Mouse (Mus musculus) hindbrain, embryonic 14.5 days (tissue): ENCODE measurements at regions not wholly inside any gene's neighbourhood (a gene's known extent, or its start where the extent isn't known, plus 50 kb on each side); places are given as distances from the start of the nearest gene placed in this dataset.

Experiments used
- ATAC-seq: fragments of 200-750 bp; cut with Nextera tagmentation; 2 replicates; pipeline ENCODE4 v1.8.0; 2017; ENCODE audit warnings: moderate number of reproducible peaks, mild to moderate bottlenecking, moderate TSS enrichment, moderate library complexity; ENCODE audit not compliant: low FRiP score
- DNase-seq: peaks from one replicate; pipeline ENCODE4 v3.0.0-alpha.2; 2015; ENCODE audit warnings: low spot score
- H3K27ac ChIP-seq: fragments of 300-500 bp; sonication (generic); 2 replicates; pipeline ENCODE4 v1.5.1; 2014; ENCODE audit warnings: mild to moderate bottlenecking, moderate library complexity
- H3K27me3 ChIP-seq: fragments of 300-500 bp; sonication (generic); 2 replicates; pipeline ENCODE4 v1.6.1; 2014; ENCODE audit warnings: mild to moderate bottlenecking, low read length, mixed read lengths; ENCODE audit not compliant: control insufficient read depth, insufficient read depth
- H3K36me3 ChIP-seq: fragments of 300-500 bp; sonication (generic); replicated peaks from 2 replicates; pipeline ENCODE4 v1.6.1; 2014; ENCODE audit not compliant: control insufficient read depth, insufficient read depth
- H3K4me1 ChIP-seq: fragments of 300-500 bp; sonication (generic); replicated peaks from 2 replicates; pipeline ENCODE4 v1.6.1; 2014; ENCODE audit warnings: antibody characterized with exemption, low read length, mixed read lengths; ENCODE audit not compliant: control insufficient read depth, insufficient read depth
- H3K4me2 ChIP-seq: fragments of 300-500 bp; sonication (generic); replicated peaks from 2 replicates; pipeline ENCODE4 v1.6.1; 2014; ENCODE audit warnings: mild to moderate bottlenecking, moderate library complexity
- H3K4me3 ChIP-seq: fragments of 300-500 bp; sonication (generic); replicated peaks from 2 replicates; pipeline ENCODE4 v1.5.1; 2014; ENCODE audit warnings: mild to moderate bottlenecking, low read length
- H3K9ac ChIP-seq: fragments of 300-500 bp; sonication (generic); 2 replicates; pipeline ENCODE4 v1.6.1; 2014
- H3K9me3 ChIP-seq: fragments of 300-500 bp; sonication (generic); 2 replicates; pipeline ENCODE4 v1.6.1; 2016; ENCODE audit warnings: low read length; ENCODE audit not compliant: control insufficient read depth
- WGBS: fragments of 180-500 bp; shearing (Covaris S2); extraction: QIAGEN DNeasy Blood & Tissue Kit; methylation state at CpG from one replicate; pipeline ENCODE4 v1.1.7; 2014; 5-methylcytosine and 5-hydroxymethylcytosine counted together

- no peak overlapping the region for H3K4me2 ChIP-seq
- H3K9me3 ChIP-seq: no peaks in the 10 kb centered on the region
- H3K4me3 ChIP-seq: no peak overlapping the region
- WGBS: 85% methylated on average over 5 of the region's 5 CpGs
- ATAC-seq (no peak), DNase-seq (no peak)
- no peak overlapping the region for H3K9ac ChIP-seq
- no peak overlapping the region for H3K27ac ChIP-seq
- no peaks in the 10 kb centered on the region for H3K4me1 ChIP-seq
- H3K27me3 ChIP-seq: no peaks in the 10 kb centered on the region
- no peaks in the 10 kb centered on the region for H3K36me3 ChIP-seq
These were observed 332.4 kb upstream of the Prkd1 start for GRCm38 (mm10) chr12:50981318-50981717.

GRCm38 (mm10) chr12:50980800-50981199, 331.9 kb upstream of the Prkd1 start:
- Histone ChIP-seq H3K27ac (no peak overlapping the region), H3K4me2 (no peak overlapping the region), H3K4me1 (no peaks in the 10 kb centered on the region), H3K9ac (no peak overlapping the region), H3K4me3 (no peak overlapping the region), H3K27me3 (no peaks in the 10 kb centered on the region), H3K9me3 (no peaks in the 10 kb centered on the region), H3K36me3 (no peaks in the 10 kb centered on the region)
- ATAC-seq (no peak), DNase-seq (no peak)
- 80% methylated on average over 4 of the region's 4 CpGs for WGBS

- H3K9ac ChIP-seq: no peak overlapping the region
- 57% methylated on average over 1 of the region's 1 CpGs for WGBS
- DNase-seq: no peak
- H3K36me3 ChIP-seq: no peaks in the 10 kb centered on the region
- H3K4me3 ChIP-seq: no peak overlapping the region
- no peak overlapping the region for H3K4me2 ChIP-seq
- H3K9me3 ChIP-seq: no peaks in the 10 kb centered on the region
- no peak for ATAC-seq
- no peaks in the 10 kb centered on the region for H3K4me1 ChIP-seq
- H3K27me3 ChIP-seq: no peaks in the 10 kb centered on the region
- no peak overlapping the region for H3K27ac ChIP-seq
These were observed 321.8 kb upstream of the Prkd1 start for GRCm38 (mm10) chr12:50970759-50971122.

GRCm38 (mm10) chr12:50969887-50970758, 321.2 kb upstream of the Prkd1 start:
- Histone ChIP-seq H3K9ac (no peak overlapping the region), H3K27me3 (no peaks in the 10 kb centered on the region), H3K27ac (no peak overlapping the region; the same call in 1 of the 2 replicates), H3K36me3 (no peaks in the 10 kb centered on the region), H3K4me3 (no peak overlapping the region), H3K9me3 (no peaks in the 10 kb centered on the region), H3K4me2 (no peak overlapping the region), H3K4me1 (no peaks in the 10 kb centered on the region)
- DNase-seq (peak; percentile 33), ATAC-seq (no peak)
- 35% methylated on average over 4 of the region's 4 CpGs for WGBS

GRCm38 (mm10) chr12:50969402-50969801, 320.5 kb upstream of the Prkd1 start:
- H3K27me3 ChIP-seq: no peaks in the 10 kb centered on the region
- H3K36me3 ChIP-seq: no peaks in the 10 kb centered on the region
- no peak overlapping the region for H3K4me3 ChIP-seq
- ATAC-seq (no peak), DNase-seq (no peak)
- 19% methylated on average over 3 of the region's 3 CpGs for WGBS
- H3K4me2 ChIP-seq: no peak overlapping the region
- H3K4me1 ChIP-seq: no peaks in the 10 kb centered on the region
- no peak overlapping the region; the same call in 1 of the 2 replicates for H3K27ac ChIP-seq
- H3K9me3 ChIP-seq: no peaks in the 10 kb centered on the region
- H3K9ac ChIP-seq: no peak overlapping the region

- ATAC-seq: no peak
- Histone ChIP-seq H3K36me3 (no peaks in the 10 kb centered on the region), H3K27ac (no peak overlapping the region), H3K9ac (no peak overlapping the region), H3K4me1 (no peaks in the 10 kb centered on the region), H3K27me3 (no peaks in the 10 kb centered on the region), H3K4me2 (no peak overlapping the region), H3K9me3 (no peaks in the 10 kb centered on the region), H3K4me3 (no peak overlapping the region)
- no peak for DNase-seq
- 71% methylated on average over 5 of the region's 5 CpGs for WGBS
These were observed 318.4 kb upstream of the Prkd1 start for GRCm38 (mm10) chr12:50967168-50967810.

- Histone ChIP-seq H3K9ac (no peak overlapping the region), H3K27ac (no peak overlapping the region), H3K4me3 (no peak overlapping the region), H3K27me3 (no peaks in the 10 kb centered on the region), H3K36me3 (no peaks in the 10 kb centered on the region), H3K9me3 (no peaks in the 10 kb centered on the region), H3K4me1 (no peaks in the 10 kb centered on the region), H3K4me2 (no peak overlapping the region)
- 96% methylated on average over 5 of the region's 5 CpGs for WGBS
- ATAC-seq (no peak), DNase-seq (no peak)
These were observed 305.1 kb upstream of the Prkd1 start for GRCm38 (mm10) chr12:50953971-50954370.

GRCm38 (mm10) chr12:50947035-50947434, 298.1 kb upstream of the Prkd1 start:
- WGBS: 77% methylated on average over 2 of the region's 2 CpGs
- H3K36me3 ChIP-seq: no peaks in the 10 kb centered on the region
- H3K9me3 ChIP-seq: no peaks in the 10 kb centered on the region
- H3K4me2 ChIP-seq: no peak overlapping the region
- H3K27me3 ChIP-seq: peaks cover 7% of the 10 kb centered on the region; the same call in 1 of the 2 replicates
- no peak overlapping the region for H3K9ac ChIP-seq
- 0 out of 2 replicates have a peak, but pooled peaks cover 6% of the 10 kb centered on the region for H3K4me1 ChIP-seq
- H3K4me3 ChIP-seq: no peak overlapping the region
- ATAC-seq (no peak), DNase-seq (no peak)
- H3K27ac ChIP-seq: no peak overlapping the region

GRCm38 (mm10) chr12:50943741-50944521, 295.0 kb upstream of the Prkd1 start:
- Histone ChIP-seq H3K27me3 (peaks cover 7% of the 10 kb centered on the region; the same call in 1 of the 2 replicates), H3K27ac (peak overlapping the region; percentile 18; the same call in 1 of the 2 replicates)
- 21% methylated on average over 19 of the region's 19 CpGs for WGBS

More at GRCm38 (mm10) chr12:50943741-50944521, 295.0 kb upstream of the Prkd1 start:
- Histone ChIP-seq H3K4me1 (0 out of 2 replicates have a peak, but pooled peaks cover 6% of the 10 kb centered on the region), H3K4me2 (peak overlapping the region; percentile 60), H3K36me3 (no peaks in the 10 kb centered on the region), H3K9ac (peak overlapping the region; percentile 69), H3K4me3 (peak overlapping the region; percentile 30), H3K9me3 (no peaks in the 10 kb centered on the region)
- DNase-seq (peak; percentile 92), ATAC-seq (peak; percentile 91)
